Mouse (Mus musculus): ENCODE data around the gene Pitpnc1. TPM values are rescaled to one million over a fixed set of nuclear protein-coding genes. Genes with fewer than 3 reads are reported as not detected.

The Pitpnc1 gene
- polyA plus RNA-seq, 1 experiment from 2014 or later: 16.2 TPM

DNA sequence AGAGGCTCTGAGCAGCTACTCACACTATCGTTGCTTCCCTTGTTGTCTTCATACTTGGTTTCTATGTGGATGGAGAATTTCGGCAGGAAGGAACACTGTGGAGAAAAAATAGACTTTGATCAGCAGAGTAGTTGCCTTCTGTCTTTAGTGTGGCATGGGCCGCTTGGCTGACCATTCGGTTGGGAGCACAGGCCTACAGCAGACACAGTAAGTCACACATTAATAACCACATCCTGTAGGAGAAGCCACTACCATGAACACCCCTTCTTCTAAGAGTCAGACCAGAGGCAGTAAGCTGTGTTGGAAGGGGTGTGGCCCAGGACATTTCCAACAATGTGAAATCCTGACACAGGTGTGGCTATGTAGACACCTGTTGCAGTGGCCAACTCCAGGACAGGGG, 174.3 kb downstream of the Pitpnc1 start:
- no peak overlapping the region for H3K27ac ChIP-seq (ENCODE audit: low read depth)
- no peak for ATAC-seq (ENCODE audit: insufficient read depth)
- WGBS: 92% methylated on average over 4 of the region's 4 CpGs

DNA sequence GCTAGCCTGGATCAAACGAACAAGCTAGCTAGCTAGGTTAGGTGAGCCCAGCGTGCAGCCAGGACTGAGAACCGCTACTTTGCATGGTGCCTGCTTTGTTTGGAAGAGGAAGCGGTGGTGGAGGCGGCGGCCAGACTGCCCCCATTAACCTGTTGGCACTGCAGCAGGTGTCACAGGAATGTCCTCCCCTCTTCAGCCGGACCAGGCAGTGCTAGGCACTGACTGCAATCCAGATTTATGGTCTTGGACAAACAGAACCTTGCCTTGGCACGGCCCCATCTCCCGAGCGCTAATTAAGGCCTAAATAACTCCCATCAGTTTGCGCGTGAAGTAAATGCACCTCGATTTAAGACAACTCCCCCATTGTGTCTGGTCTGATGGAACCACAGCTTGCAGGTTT, 178.5 kb downstream of the Pitpnc1 start:
- Histone ChIP-seq H3K36me3 (ENCODE audit: insufficient read depth) (no peaks in the 10 kb centered on the region), H3K9ac (no peak overlapping the region), H3K9me3 (ENCODE audit: low read depth, low read length) (no peaks in the 10 kb centered on the region; the same call in 1 of the 2 replicates), H3K4me2 (no peak overlapping the region), H3K4me1 (ENCODE audit: insufficient read depth) (no peaks in the 10 kb centered on the region), H3K4me3 (ENCODE audit: low read depth, low read length) (no peak overlapping the region), H3K27ac (ENCODE audit: low read depth) (no peak overlapping the region), H3K27me3 (ENCODE audit: insufficient read depth, low read length) (no peaks in the 10 kb centered on the region)
- WGBS: 75% methylated on average over 13 of the region's 13 CpGs
- ATAC-seq (ENCODE audit: insufficient read depth) (no peak), DNase-seq (no peak)
- no peak for TF ChIP-seq CTCF (IDR thresholded peaks at IDR 0.05; ENCODE audit: low read depth)

More for the DNA sequence above, 174.3 kb downstream of the Pitpnc1 start:
- no peak for DNase-seq
- TF ChIP-seq CTCF (IDR thresholded peaks at IDR 0.05; ENCODE audit: low read depth): no peak
- no peak overlapping the region for H3K9ac ChIP-seq
- H3K9me3 ChIP-seq (ENCODE audit: low read depth, low read length): no peaks in the 10 kb centered on the region
- H3K27me3 ChIP-seq (ENCODE audit: insufficient read depth, low read length): no peaks in the 10 kb centered on the region
- no peak overlapping the region for H3K4me2 ChIP-seq
- H3K4me3 ChIP-seq (ENCODE audit: low read depth, low read length): no peak overlapping the region
- H3K36me3 ChIP-seq (ENCODE audit: insufficient read depth): no peaks in the 10 kb centered on the region
- no peaks in the 10 kb centered on the region for H3K4me1 ChIP-seq (ENCODE audit: insufficient read depth)

DNA sequence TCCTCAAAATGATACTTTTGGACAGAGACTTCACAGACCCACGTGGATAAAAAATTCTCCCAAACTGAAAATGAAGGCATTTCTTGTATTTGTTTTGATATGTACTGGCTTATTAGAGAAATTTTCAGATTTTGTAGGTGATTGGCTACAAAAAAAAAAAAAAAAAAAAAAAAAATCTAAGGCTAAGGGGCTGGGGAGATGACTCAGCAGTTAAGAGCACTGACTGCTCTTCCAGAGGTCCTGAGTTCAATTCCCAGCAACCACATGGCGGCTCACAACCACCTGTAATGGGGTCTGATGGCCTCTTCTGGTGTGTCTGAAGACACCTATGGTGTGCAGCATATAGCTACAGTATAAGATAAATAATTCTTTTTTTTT, 182.3 kb downstream of the Pitpnc1 start:
- Histone ChIP-seq H3K4me3 (ENCODE audit: low read depth, low read length) (no peak overlapping the region), H3K9ac (no peak overlapping the region)
- 84% methylated on average over 2 of the region's 2 CpGs for WGBS

DNA sequence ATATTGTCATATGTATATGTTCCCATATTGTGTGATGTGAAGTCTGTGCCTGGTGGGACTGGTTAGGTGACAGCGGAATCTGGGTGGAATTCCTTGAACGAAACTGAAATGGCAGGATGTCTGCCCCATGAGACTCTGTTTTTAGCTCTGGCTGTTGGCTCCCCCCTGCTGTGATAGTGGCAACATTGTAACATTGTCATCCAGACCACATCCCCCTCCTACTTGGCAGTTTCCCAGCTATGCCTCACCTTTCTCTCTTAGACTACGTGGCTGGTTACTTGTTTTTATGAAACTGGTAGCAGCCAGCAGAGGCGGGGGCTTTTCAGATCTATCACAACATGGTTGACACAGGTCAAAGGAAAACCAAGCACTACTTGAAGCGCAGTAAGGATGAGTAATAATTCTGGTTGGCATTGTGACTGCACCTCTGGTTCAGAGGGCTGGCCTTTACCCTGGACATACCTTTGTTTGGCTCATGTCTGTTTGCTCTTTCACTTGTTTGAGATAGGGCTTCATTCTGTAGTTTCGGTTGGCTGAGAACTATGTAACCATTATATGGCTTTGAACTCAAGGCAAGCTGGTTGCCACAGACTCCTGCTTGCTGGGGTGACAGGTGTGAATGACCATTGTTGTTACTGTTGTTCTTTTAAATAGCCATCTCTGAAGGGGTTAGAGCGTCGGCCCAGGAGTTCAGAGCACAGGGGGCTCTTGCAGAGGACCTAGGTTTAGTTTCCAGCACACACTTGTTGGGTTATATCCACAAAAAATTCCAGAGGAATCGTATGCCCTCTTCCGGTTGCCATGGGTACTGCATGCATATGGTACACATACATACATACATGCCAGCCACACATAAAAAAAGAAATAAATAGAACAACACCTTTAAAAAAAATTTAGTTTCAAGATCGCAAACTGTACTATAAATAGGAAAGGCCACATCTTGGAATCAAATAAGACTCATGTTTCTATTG, 183.0 kb downstream of the Pitpnc1 start:
- no peak for ATAC-seq (ENCODE audit: insufficient read depth)
- no peak overlapping the region for H3K4me2 ChIP-seq
- no peak overlapping the region for H3K9ac ChIP-seq
- no peaks in the 10 kb centered on the region for H3K36me3 ChIP-seq (ENCODE audit: insufficient read depth)
- no peak overlapping the region for H3K27ac ChIP-seq (ENCODE audit: low read depth)
- H3K4me1 ChIP-seq (ENCODE audit: insufficient read depth): no peaks in the 10 kb centered on the region; the same call in 1 of the 2 replicates
- no peaks in the 10 kb centered on the region; the same call in 1 of the 2 replicates for H3K9me3 ChIP-seq (ENCODE audit: low read depth, low read length)
- no peak overlapping the region for H3K4me3 ChIP-seq (ENCODE audit: low read depth, low read length)
- DNase-seq: no peak
- WGBS: 83% methylated on average over 11 of the region's 11 CpGs
- TF ChIP-seq CTCF (IDR thresholded peaks at IDR 0.05; ENCODE audit: low read depth): no peak
- no peaks in the 10 kb centered on the region for H3K27me3 ChIP-seq (ENCODE audit: insufficient read depth, low read length)

More for the DNA sequence above, 182.3 kb downstream of the Pitpnc1 start:
- Histone ChIP-seq H3K9me3 (ENCODE audit: low read depth, low read length) (no peaks in the 10 kb centered on the region; the same call in 1 of the 2 replicates), H3K36me3 (ENCODE audit: insufficient read depth) (no peaks in the 10 kb centered on the region), H3K27ac (ENCODE audit: low read depth) (no peak overlapping the region), H3K27me3 (ENCODE audit: insufficient read depth, low read length) (no peaks in the 10 kb centered on the region), H3K4me1 (ENCODE audit: insufficient read depth) (no peaks in the 10 kb centered on the region; the same call in 1 of the 2 replicates), H3K4me2 (no peak overlapping the region)
- no peak for TF ChIP-seq CTCF (IDR thresholded peaks at IDR 0.05; ENCODE audit: low read depth)
- ATAC-seq (ENCODE audit: insufficient read depth) (no peak), DNase-seq (no peak)

DNA sequence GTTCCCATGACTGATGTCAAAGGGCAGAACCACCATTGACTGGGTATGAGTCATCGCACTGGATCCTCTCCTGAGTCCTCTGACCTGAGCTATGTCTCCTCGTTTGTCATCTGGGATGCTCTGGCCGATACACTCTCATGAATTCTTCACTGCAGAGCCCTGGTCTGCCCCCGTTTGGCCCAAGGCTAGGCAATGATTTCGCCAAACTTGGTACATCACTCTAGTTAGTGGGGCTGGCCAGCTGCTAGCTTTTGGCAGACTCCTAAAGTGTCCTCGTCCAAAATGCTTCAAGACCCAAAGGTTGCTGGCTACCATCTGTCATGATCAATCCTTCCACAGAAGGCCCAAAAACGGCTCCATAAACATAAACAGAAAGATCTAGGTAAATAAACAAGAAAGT, 184.8 kb downstream of the Pitpnc1 start:
- no peaks in the 10 kb centered on the region for H3K27me3 ChIP-seq (ENCODE audit: insufficient read depth, low read length)
- DNase-seq: peak; percentile 34
- no peaks in the 10 kb centered on the region; the same call in 1 of the 2 replicates for H3K9me3 ChIP-seq (ENCODE audit: low read depth, low read length)
- H3K4me1 ChIP-seq (ENCODE audit: insufficient read depth): no peaks in the 10 kb centered on the region; the same call in 1 of the 2 replicates
- H3K36me3 ChIP-seq (ENCODE audit: insufficient read depth): no peaks in the 10 kb centered on the region
- no peak for TF ChIP-seq CTCF (IDR thresholded peaks at IDR 0.05; ENCODE audit: low read depth)
- no peak for ATAC-seq (ENCODE audit: insufficient read depth)
- H3K4me2 ChIP-seq: no peak overlapping the region
- 35% methylated on average over 7 of the region's 7 CpGs for WGBS
- no peak overlapping the region for H3K9ac ChIP-seq
- H3K4me3 ChIP-seq (ENCODE audit: low read depth, low read length): no peak overlapping the region
- 0 out of 2 replicates have a peak overlapping the region, but pooled peaks have one; percentile 12 for H3K27ac ChIP-seq (ENCODE audit: low read depth)

DNA sequence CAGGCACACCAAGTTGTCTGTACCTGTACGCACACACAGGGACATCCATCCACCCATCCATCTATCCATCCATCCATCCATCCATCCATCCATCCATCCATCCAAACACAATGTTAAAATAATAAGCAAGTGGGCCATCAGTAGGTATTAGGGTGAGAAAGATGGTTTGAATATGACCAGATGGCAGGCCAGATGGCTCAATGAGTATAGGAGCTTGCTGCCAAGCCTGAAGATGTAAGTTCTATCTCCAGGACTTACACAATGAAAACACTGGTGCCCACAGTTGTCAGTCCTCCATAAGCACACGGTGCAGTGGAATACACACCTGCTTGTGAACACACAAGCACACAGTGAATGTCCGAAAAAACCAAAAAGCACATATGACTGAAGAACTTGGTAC, 186.9 kb downstream of the Pitpnc1 start:
- no peak overlapping the region for H3K9ac ChIP-seq
- H3K27me3 ChIP-seq (ENCODE audit: insufficient read depth, low read length): no peaks in the 10 kb centered on the region
- ATAC-seq (ENCODE audit: insufficient read depth): no peak
- H3K27ac ChIP-seq (ENCODE audit: low read depth): no peak overlapping the region
- no peak overlapping the region for H3K4me3 ChIP-seq (ENCODE audit: low read depth, low read length)
- H3K4me1 ChIP-seq (ENCODE audit: insufficient read depth): no peaks in the 10 kb centered on the region; the same call in 1 of the 2 replicates
- WGBS: 90% methylated on average over 3 of the region's 3 CpGs
- H3K36me3 ChIP-seq (ENCODE audit: insufficient read depth): no peaks in the 10 kb centered on the region
- no peaks in the 10 kb centered on the region for H3K9me3 ChIP-seq (ENCODE audit: low read depth, low read length)
- H3K4me2 ChIP-seq: no peak overlapping the region
- no peak for DNase-seq
- no peak for TF ChIP-seq CTCF (IDR thresholded peaks at IDR 0.05; ENCODE audit: low read depth)

DNA sequence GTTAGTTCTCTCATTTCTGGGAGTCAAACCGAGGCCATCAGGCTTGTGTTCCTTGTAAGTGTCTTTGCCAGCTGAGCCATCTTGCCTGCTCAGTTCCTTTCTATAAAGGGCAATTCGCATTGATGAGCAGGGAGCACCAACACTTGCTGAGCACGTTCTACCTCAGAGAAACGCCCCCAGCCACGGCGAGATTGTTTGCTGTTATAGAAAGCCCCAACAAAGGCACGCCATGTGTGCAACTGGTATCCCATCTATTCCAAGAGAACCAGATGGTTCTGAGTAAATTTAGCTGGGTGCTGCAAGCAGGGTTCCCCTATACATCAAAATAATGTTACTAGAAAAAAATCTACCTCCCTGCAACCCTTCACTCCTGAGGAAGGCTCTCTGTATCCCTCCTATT, 188.0 kb downstream of the Pitpnc1 start:
- WGBS: 83% methylated on average over 7 of the region's 7 CpGs
- TF ChIP-seq CTCF (IDR thresholded peaks at IDR 0.05; ENCODE audit: low read depth): no peak
- Histone ChIP-seq H3K4me3 (ENCODE audit: low read depth, low read length) (no peak overlapping the region), H3K27ac (ENCODE audit: low read depth) (no peak overlapping the region), H3K9ac (no peak overlapping the region), H3K4me1 (ENCODE audit: insufficient read depth) (no peaks in the 10 kb centered on the region; the same call in 1 of the 2 replicates), H3K36me3 (ENCODE audit: insufficient read depth) (no peaks in the 10 kb centered on the region), H3K9me3 (ENCODE audit: low read depth, low read length) (no peaks in the 10 kb centered on the region), H3K4me2 (no peak overlapping the region), H3K27me3 (ENCODE audit: insufficient read depth, low read length) (no peaks in the 10 kb centered on the region)
- DNase-seq (no peak), ATAC-seq (ENCODE audit: insufficient read depth) (no peak)

All from lung, embryonic 14.5 days (tissue).